Mouse (Mus musculus): ENCODE data around the gene Col5a1. TPM values are rescaled to one million over a fixed set of nuclear protein-coding genes. Genes with fewer than 3 reads are reported as not detected.

The Col5a1 gene
- total and polyA plus RNA-seq, 2 experiments from 2014 or later, result 8.0 to 23.6 TPM

DNA sequence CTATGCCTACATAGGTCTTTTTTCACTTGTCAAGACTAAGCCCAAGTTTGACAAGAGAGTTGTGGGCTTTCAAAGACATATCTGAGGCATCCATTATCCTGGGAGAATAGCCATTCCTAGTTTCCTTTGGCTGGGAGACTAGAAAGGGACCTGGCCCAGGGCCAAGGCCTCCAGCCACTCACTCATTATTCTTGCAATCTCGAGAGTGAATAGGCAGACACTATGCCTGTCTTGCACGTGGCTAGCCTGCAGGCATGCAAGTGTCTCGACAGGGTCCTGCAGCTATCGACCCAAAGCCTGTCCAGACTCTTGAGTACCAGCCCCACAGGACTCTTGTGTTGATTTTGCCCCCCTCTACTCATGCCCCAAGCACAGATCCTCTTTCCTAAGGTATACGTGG, 71.0 kb downstream of the Col5a1 start:
- ATAC-seq (no peak), DNase-seq (ENCODE audit: low spot score) (peak; percentile 35)
- no peaks in the 10 kb centered on the region for H3K36me3 ChIP-seq (ENCODE audit: insufficient read depth, low read length)
- 19% methylated on average over 5 of the region's 5 CpGs for WGBS
- H3K27ac ChIP-seq, result no peak overlapping the region
- H3K9ac ChIP-seq (replicated peaks; ENCODE audit: low read length), result no peak overlapping the region
- no peak overlapping the region for H3K4me2 ChIP-seq (ENCODE audit: low read depth, low read length)
- TF ChIP-seq CTCF (IDR thresholded peaks at IDR 0.05; ENCODE audit: low read depth), result no peak
- H3K9me3 ChIP-seq (ENCODE audit: low read length), result no peaks in the 10 kb centered on the region
- H3K4me3 ChIP-seq (ENCODE audit: low read length), result no peak overlapping the region
- H3K27me3 ChIP-seq (ENCODE audit: insufficient read depth, low read length), result no peaks in the 10 kb centered on the region
- 0 out of 2 replicates have a peak, but pooled peaks cover 6% of the 10 kb centered on the region for H3K4me1 ChIP-seq (ENCODE audit: insufficient read depth, low read length)

DNA sequence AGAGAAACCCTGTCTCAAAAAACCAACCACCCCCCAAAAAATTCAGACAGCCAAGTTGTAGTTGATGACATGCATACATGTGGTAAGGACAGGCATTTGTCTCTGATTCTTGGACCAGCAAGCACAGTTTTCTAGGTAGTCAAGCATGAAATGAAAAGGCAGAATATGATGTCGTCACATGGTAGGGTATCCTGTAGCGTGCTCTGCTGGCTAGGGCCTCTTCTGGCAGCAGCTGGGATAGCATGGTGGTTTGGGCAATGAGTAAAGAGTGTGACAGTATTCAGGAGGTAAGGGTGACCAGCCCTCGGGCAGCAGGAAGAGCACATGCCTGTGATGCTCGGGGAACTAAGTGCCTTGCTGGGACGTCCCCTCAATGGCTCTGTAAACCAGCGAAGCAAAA, 73.0 kb downstream of the Col5a1 start:
- no peak for DNase-seq (ENCODE audit: low spot score)
- peak; percentile 25 for TF ChIP-seq CTCF (IDR thresholded peaks at IDR 0.05; ENCODE audit: low read depth)
- no peak overlapping the region for H3K4me2 ChIP-seq (ENCODE audit: low read depth, low read length)
- no peaks in the 10 kb centered on the region for H3K27me3 ChIP-seq (ENCODE audit: insufficient read depth, low read length)
- no peaks in the 10 kb centered on the region for H3K9me3 ChIP-seq (ENCODE audit: low read length)
- H3K36me3 ChIP-seq (ENCODE audit: insufficient read depth, low read length), result no peaks in the 10 kb centered on the region
- ATAC-seq, result no peak
- 61% methylated on average over 6 of the region's 6 CpGs for WGBS
- H3K4me3 ChIP-seq (ENCODE audit: low read length), result no peak overlapping the region
- H3K4me1 ChIP-seq (ENCODE audit: insufficient read depth, low read length), result no peaks in the 10 kb centered on the region
- no peak overlapping the region for H3K9ac ChIP-seq (replicated peaks; ENCODE audit: low read length)
- no peak overlapping the region for H3K27ac ChIP-seq

DNA sequence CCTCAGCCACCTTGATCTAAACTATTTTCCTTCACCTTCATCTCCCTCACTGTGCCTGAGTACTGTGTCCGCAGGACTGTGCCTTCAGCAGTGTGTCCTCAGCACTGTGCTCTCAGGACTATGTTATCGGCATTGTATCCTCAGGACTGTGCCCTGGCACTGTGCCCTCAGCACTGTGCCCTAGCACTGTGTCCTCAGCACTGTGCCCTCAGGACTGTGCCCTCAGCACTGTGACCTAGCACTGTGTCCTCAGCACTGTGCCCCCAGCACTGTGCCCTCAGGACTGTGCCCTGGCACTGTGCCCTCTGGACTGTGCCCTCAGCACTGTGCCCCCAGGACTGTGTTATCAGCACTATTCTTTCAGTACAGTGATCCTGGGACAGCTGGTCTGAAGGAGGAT, 75.0 kb downstream of the Col5a1 start:
- no peaks in the 10 kb centered on the region for H3K9me3 ChIP-seq (ENCODE audit: low read length)
- H3K4me2 ChIP-seq (ENCODE audit: low read depth, low read length), result no peak overlapping the region
- no peak overlapping the region for H3K9ac ChIP-seq (replicated peaks; ENCODE audit: low read length)
- ATAC-seq, result 0 out of 2 replicates have a peak, but pooled peaks have one; percentile 32
- 94% methylated on average over 2 of the region's 2 CpGs for WGBS
- H3K27me3 ChIP-seq (ENCODE audit: insufficient read depth, low read length), result no peaks in the 10 kb centered on the region
- H3K4me1 ChIP-seq (ENCODE audit: insufficient read depth, low read length), result no peaks in the 10 kb centered on the region
- TF ChIP-seq CTCF (IDR thresholded peaks at IDR 0.05; ENCODE audit: low read depth), result no peak
- DNase-seq (ENCODE audit: low spot score), result no peak
- no peak overlapping the region for H3K4me3 ChIP-seq (ENCODE audit: low read length)
- no peak overlapping the region for H3K27ac ChIP-seq
- no peaks in the 10 kb centered on the region for H3K36me3 ChIP-seq (ENCODE audit: insufficient read depth, low read length)

DNA sequence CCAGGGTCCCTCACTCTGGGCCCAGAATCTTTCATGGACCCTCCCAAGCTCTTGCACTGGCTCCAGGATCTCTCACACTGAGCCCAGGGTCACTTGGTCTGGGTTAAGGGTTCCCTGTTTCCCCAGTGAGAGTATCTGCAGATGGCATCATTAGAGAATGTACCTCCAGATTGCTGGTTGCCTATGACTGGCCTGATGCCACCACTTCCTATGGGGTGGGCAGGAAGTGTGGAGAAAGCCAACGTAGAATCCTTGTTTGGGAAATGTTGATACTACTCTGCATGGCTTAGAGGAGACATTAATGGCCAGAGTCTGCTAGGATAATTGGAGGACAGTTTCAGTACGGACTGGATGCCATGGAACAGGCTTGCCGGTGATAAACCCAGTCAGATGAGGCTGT, 76.2 kb downstream of the Col5a1 start:
- 76% methylated on average over 3 of the region's 3 CpGs for WGBS
- Histone ChIP-seq H3K4me1 (ENCODE audit: insufficient read depth, low read length) (no peaks in the 10 kb centered on the region), H3K27ac (no peak overlapping the region), H3K9ac (replicated peaks; ENCODE audit: low read length) (no peak overlapping the region), H3K27me3 (ENCODE audit: insufficient read depth, low read length) (no peaks in the 10 kb centered on the region), H3K4me3 (ENCODE audit: low read length) (no peak overlapping the region), H3K9me3 (ENCODE audit: low read length) (no peaks in the 10 kb centered on the region), H3K36me3 (ENCODE audit: insufficient read depth, low read length) (no peaks in the 10 kb centered on the region), H3K4me2 (ENCODE audit: low read depth, low read length) (no peak overlapping the region)
- no peak for DNase-seq (ENCODE audit: low spot score)
- TF ChIP-seq CTCF (IDR thresholded peaks at IDR 0.05; ENCODE audit: low read depth), result no peak
- ATAC-seq, result no peak

DNA sequence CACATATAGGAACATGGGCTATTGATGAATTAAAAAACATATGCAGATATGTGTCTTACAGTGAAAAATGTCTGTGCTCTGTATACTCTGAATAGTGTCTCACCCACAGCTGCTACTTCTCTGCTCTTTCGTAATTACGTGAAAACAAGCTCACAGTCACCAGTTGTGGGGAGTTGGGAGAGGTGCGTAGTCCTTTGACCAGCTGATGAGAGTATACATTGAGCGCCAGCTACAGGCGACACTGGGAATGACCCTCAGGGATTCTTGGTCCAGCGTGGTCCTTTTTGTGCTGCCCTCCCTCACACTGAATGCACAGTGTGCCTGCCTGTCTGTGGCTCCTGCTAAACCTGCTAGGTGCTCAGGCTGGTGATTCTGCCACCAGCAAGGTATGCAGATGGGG, 82.9 kb downstream of the Col5a1 start:
- Histone ChIP-seq H3K4me3 (ENCODE audit: low read length) (no peak overlapping the region), H3K27me3 (ENCODE audit: insufficient read depth, low read length) (no peaks in the 10 kb centered on the region), H3K9me3 (ENCODE audit: low read length) (no peaks in the 10 kb centered on the region), H3K9ac (replicated peaks; ENCODE audit: low read length) (no peak overlapping the region), H3K4me1 (ENCODE audit: insufficient read depth, low read length) (no peaks in the 10 kb centered on the region), H3K4me2 (ENCODE audit: low read depth, low read length) (no peak overlapping the region), H3K36me3 (ENCODE audit: insufficient read depth, low read length) (no peaks in the 10 kb centered on the region), H3K27ac (no peak overlapping the region)
- peak; percentile 87 for TF ChIP-seq CTCF (IDR thresholded peaks at IDR 0.05; ENCODE audit: low read depth)
- 18% methylated on average over 6 of the region's 6 CpGs for WGBS
- ATAC-seq (peak; percentile 54; the same call in 1 of the 2 replicates), DNase-seq (ENCODE audit: low spot score) (peak; percentile 77)

DNA sequence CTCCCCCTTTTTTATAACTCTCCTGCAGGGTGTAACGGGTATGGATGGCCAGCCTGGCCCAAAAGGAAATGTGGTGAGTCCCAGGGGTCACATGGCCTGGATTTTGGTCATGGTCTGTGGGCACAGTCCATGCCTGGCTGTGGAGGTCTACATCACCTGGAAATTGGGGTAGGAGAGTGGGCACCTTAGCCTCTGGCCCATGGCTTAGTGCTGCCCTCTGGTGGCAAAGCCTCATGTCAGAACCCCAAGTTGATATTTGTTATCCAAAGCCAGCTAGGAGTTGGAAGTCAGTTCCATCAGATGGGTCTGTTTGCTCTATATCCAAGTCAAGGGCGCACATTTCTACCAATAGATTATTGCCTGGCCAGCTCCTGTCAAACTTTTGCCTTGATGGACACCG, 87.6 kb downstream of the Col5a1 start:
- TF ChIP-seq CTCF (IDR thresholded peaks at IDR 0.05; ENCODE audit: low read depth), result peak; percentile 88
- Histone ChIP-seq H3K4me2 (ENCODE audit: low read depth, low read length) (no peak overlapping the region), H3K9me3 (ENCODE audit: low read length) (no peaks in the 10 kb centered on the region), H3K27me3 (ENCODE audit: insufficient read depth, low read length) (no peaks in the 10 kb centered on the region), H3K4me3 (ENCODE audit: low read length) (no peak overlapping the region), H3K36me3 (ENCODE audit: insufficient read depth, low read length) (no peaks in the 10 kb centered on the region), H3K27ac (no peak overlapping the region), H3K9ac (replicated peaks; ENCODE audit: low read length) (no peak overlapping the region), H3K4me1 (ENCODE audit: insufficient read depth, low read length) (no peaks in the 10 kb centered on the region)
- 60% methylated on average over 3 of the region's 3 CpGs for WGBS
- DNase-seq (ENCODE audit: low spot score), result peak; percentile 75
- no peak for ATAC-seq

DNA sequence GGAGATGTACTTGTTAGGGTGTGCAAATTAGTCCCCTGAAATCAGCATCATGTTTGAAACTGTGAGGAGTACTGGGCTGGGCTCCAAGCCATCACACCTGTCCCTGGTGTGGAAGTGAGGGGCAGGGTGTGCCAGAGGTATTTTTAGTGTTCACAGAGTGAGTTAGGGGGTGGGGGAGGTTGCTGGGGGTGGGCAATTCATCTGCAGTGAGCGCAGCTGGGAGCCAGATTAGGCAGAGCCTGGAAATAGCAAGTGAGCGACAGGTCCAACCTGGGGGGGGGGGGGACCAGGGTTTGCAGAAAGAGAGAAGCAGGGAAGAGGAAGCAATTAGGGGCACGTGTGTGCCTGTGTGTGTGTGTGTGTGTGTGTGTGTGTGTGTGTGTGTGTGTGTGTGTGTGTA, 89.6 kb downstream of the Col5a1 start:
- Histone ChIP-seq H3K4me1 (ENCODE audit: insufficient read depth, low read length) (no peaks in the 10 kb centered on the region), H3K36me3 (ENCODE audit: insufficient read depth, low read length) (no peaks in the 10 kb centered on the region), H3K4me3 (ENCODE audit: low read length) (no peak overlapping the region), H3K27ac (no peak overlapping the region), H3K27me3 (ENCODE audit: insufficient read depth, low read length) (no peaks in the 10 kb centered on the region), H3K4me2 (ENCODE audit: low read depth, low read length) (no peak overlapping the region), H3K9ac (replicated peaks; ENCODE audit: low read length) (no peak overlapping the region), H3K9me3 (ENCODE audit: low read length) (no peaks in the 10 kb centered on the region)
- DNase-seq (ENCODE audit: low spot score) (no peak), ATAC-seq (no peak)
- WGBS, result 42% methylated on average over 3 of the region's 3 CpGs
- no peak for TF ChIP-seq CTCF (IDR thresholded peaks at IDR 0.05; ENCODE audit: low read depth)

All from hindbrain, postnatal 0 days (tissue).